Mouse (Mus musculus) lung, embryonic 16.5 days (tissue): Measurements from ENCODE around the gene Disp3. TPM values are rescaled to one million over a fixed set of nuclear protein-coding genes. Genes with fewer than 3 reads are reported as not detected.

Experiments
- ATAC-seq: fragments of 200-750 bp; cut with Nextera tagmentation; 2 replicates; pipeline ENCODE4 v1.8.0; 2017; ENCODE audit warnings: low read depth, mild to moderate bottlenecking, moderate library complexity
- H3K27ac ChIP-seq: fragments of 300-500 bp; sonication (generic); 2 replicates; pipeline ENCODE4 v1.5.1; 2014; ENCODE audit warnings: mild to moderate bottlenecking, control low read depth, low read length
- H3K27me3 ChIP-seq: fragments of 300-500 bp; sonication (generic); 2 replicates; pipeline ENCODE4 v1.6.1; 2014; ENCODE audit warnings: low read depth, low read length, mixed read lengths; ENCODE audit not compliant: control insufficient read depth, insufficient read depth
- H3K36me3 ChIP-seq: fragments of 300-500 bp; sonication (generic); 2 replicates; pipeline ENCODE4 v1.6.1; 2014; ENCODE audit warnings: low read length; ENCODE audit not compliant: control insufficient read depth, insufficient read depth
- H3K4me1 ChIP-seq: fragments of 300-500 bp; sonication (generic); replicated peaks from 2 replicates; pipeline ENCODE4 v1.6.1; 2014; ENCODE audit warnings: low read length, mixed read lengths; ENCODE audit not compliant: control insufficient read depth, insufficient read depth
- H3K4me2 ChIP-seq: fragments of 300-500 bp; sonication (generic); 2 replicates; pipeline ENCODE4 v1.6.1; 2014; ENCODE audit warnings: low read depth, low read length, control low read depth
- H3K4me3 ChIP-seq: fragments of 300-500 bp; sonication (generic); 2 replicates; pipeline ENCODE4 v1.5.1; 2014; ENCODE audit warnings: mild to moderate bottlenecking, low read length, control low read depth
- H3K9ac ChIP-seq: fragments of 300-500 bp; sonication (generic); 2 replicates; pipeline ENCODE4 v1.6.1; 2014; ENCODE audit warnings: low read length, control low read depth
- H3K9me3 ChIP-seq: fragments of 300-500 bp; sonication (generic); 2 replicates; pipeline ENCODE4 v1.6.1; 2016; ENCODE audit warnings: low read length; ENCODE audit not compliant: control insufficient read depth
- WGBS: fragments of 180-500 bp; shearing (Covaris S2); extraction: QIAGEN DNeasy Blood & Tissue Kit; methylation state at CpG from one replicate; pipeline ENCODE4 v1.1.7; 2014; 5-methylcytosine and 5-hydroxymethylcytosine counted together
- polyA plus RNA-seq: library from polyadenylated mRNA; unstranded; fragments of >200 nt; fragmentation: Nextera tagmentation; extraction: Ambion mirVana; gene quantifications from 2 replicates; pipeline ENCODE4 v1.2.1, GENCODE M21; 2015

The Disp3 gene
- 0.04 and 0.08 TPM in 2 replicates for polyA plus RNA-seq

GRCm38 (mm10) chr4:148287476-148288054 is at the start of gene Disp3:
TSS of gene Disp3 (minus strand) at chr4:148287965.
- H3K4me3 ChIP-seq: peak within 1 kb of the TSS; percentile 39
- H3K27ac ChIP-seq: no peak within 1 kb of the TSS
- ATAC-seq: 0 out of 2 replicates have a peak, but pooled peaks have one; percentile 14
- peak within 1 kb of the TSS; percentile 60 for H3K4me2 ChIP-seq
- H3K9me3 ChIP-seq: no peaks in the 10 kb centered on the region
- H3K4me1 ChIP-seq: peaks cover 3% of the 10 kb centered on the region; the same call in 1 of the 2 replicates
- under 1% methylated on average over 43 of the region's 54 CpGs for WGBS
- no peak within 1 kb of the TSS for H3K9ac ChIP-seq
- H3K27me3 ChIP-seq: peaks cover 30% of the 10 kb centered on the region
- H3K36me3 ChIP-seq: no peaks in the 10 kb centered on the region

- H3K4me3 ChIP-seq: no peak overlapping the region
- H3K27ac ChIP-seq: no peak overlapping the region
- H3K9ac ChIP-seq: no peak overlapping the region
- no peaks in the 10 kb centered on the region for H3K27me3 ChIP-seq
- no peak for ATAC-seq
- no peak overlapping the region for H3K4me2 ChIP-seq
- 68% methylated on average over 2 of the region's 2 CpGs for WGBS
- no peaks in the 10 kb centered on the region for H3K36me3 ChIP-seq
- no peaks in the 10 kb centered on the region for H3K4me1 ChIP-seq
- no peaks in the 10 kb centered on the region for H3K9me3 ChIP-seq
Measured at GRCm38 (mm10) chr4:148330269-148330668, 42.5 kb upstream of the Disp3 start.

- H3K36me3 ChIP-seq: no peaks in the 10 kb centered on the region
- no peak overlapping the region for H3K27ac ChIP-seq
- H3K27me3 ChIP-seq: no peaks in the 10 kb centered on the region
- H3K4me1 ChIP-seq: no peaks in the 10 kb centered on the region
- 42% methylated on average over 11 of the region's 11 CpGs for WGBS
- H3K4me3 ChIP-seq: no peak overlapping the region
- ATAC-seq: no peak
- no peaks in the 10 kb centered on the region for H3K9me3 ChIP-seq
- no peak overlapping the region for H3K4me2 ChIP-seq
- no peak overlapping the region for H3K9ac ChIP-seq
Measured at GRCm38 (mm10) chr4:148329431-148329830, 41.7 kb upstream of the Disp3 start.

- H3K9ac ChIP-seq: no peak overlapping the region
- no peak overlapping the region for H3K4me2 ChIP-seq
- H3K27me3 ChIP-seq: no peaks in the 10 kb centered on the region
- 62% methylated on average over 1 of the region's 1 CpGs for WGBS
- H3K4me3 ChIP-seq: no peak overlapping the region
- no peaks in the 10 kb centered on the region for H3K9me3 ChIP-seq
- no peaks in the 10 kb centered on the region for H3K36me3 ChIP-seq
- H3K27ac ChIP-seq: no peak overlapping the region
- ATAC-seq: no peak
- no peaks in the 10 kb centered on the region for H3K4me1 ChIP-seq
Measured at GRCm38 (mm10) chr4:148328237-148328636, 40.5 kb upstream of the Disp3 start.

- Histone ChIP-seq H3K9ac (no peak overlapping the region), H3K4me2 (no peak overlapping the region), H3K27ac (no peak overlapping the region), H3K4me1 (no peaks in the 10 kb centered on the region), H3K27me3 (no peaks in the 10 kb centered on the region), H3K36me3 (no peaks in the 10 kb centered on the region), H3K4me3 (no peak overlapping the region), H3K9me3 (no peaks in the 10 kb centered on the region)
- peak; percentile 76 for ATAC-seq
- 14% methylated on average over 19 of the region's 19 CpGs for WGBS
Measured at GRCm38 (mm10) chr4:148327266-148327997, 39.7 kb upstream of the Disp3 start.

- H3K27me3 ChIP-seq: no peaks in the 10 kb centered on the region
- H3K9ac ChIP-seq: no peak overlapping the region
- H3K4me3 ChIP-seq: no peak overlapping the region
- H3K36me3 ChIP-seq: no peaks in the 10 kb centered on the region
- no peaks in the 10 kb centered on the region for H3K9me3 ChIP-seq
- 58% methylated on average over 8 of the region's 8 CpGs for WGBS
- no peaks in the 10 kb centered on the region for H3K4me1 ChIP-seq
- ATAC-seq: no peak
- H3K27ac ChIP-seq: no peak overlapping the region
- H3K4me2 ChIP-seq: no peak overlapping the region
Measured at GRCm38 (mm10) chr4:148326791-148327190, 39.0 kb upstream of the Disp3 start.

GRCm38 (mm10) chr4:148325951-148326350 is 38.2 kb upstream of the Disp3 start:
- H3K9ac ChIP-seq: no peak overlapping the region
- H3K27me3 ChIP-seq: no peaks in the 10 kb centered on the region
- WGBS: 82% methylated on average over 3 of the region's 3 CpGs

GRCm38 (mm10) chr4:148325057-148325456 is 37.3 kb upstream of the Disp3 start:
- no peak overlapping the region for H3K27ac ChIP-seq
- ATAC-seq: no peak
- H3K4me1 ChIP-seq: no peaks in the 10 kb centered on the region
- no peak overlapping the region for H3K4me3 ChIP-seq
- no peaks in the 10 kb centered on the region for H3K27me3 ChIP-seq
- 11% methylated on average over 2 of the region's 2 CpGs for WGBS
- H3K9me3 ChIP-seq: no peaks in the 10 kb centered on the region
- no peaks in the 10 kb centered on the region for H3K36me3 ChIP-seq
- H3K9ac ChIP-seq: no peak overlapping the region
- no peak overlapping the region for H3K4me2 ChIP-seq

More at GRCm38 (mm10) chr4:148325951-148326350, 38.2 kb upstream of the Disp3 start:
- no peaks in the 10 kb centered on the region for H3K9me3 ChIP-seq
- H3K36me3 ChIP-seq: no peaks in the 10 kb centered on the region
- H3K4me2 ChIP-seq: no peak overlapping the region
- H3K4me1 ChIP-seq: no peaks in the 10 kb centered on the region
- no peak for ATAC-seq
- no peak overlapping the region for H3K4me3 ChIP-seq
- no peak overlapping the region for H3K27ac ChIP-seq

- WGBS: 36% methylated on average over 10 of the region's 10 CpGs
- Histone ChIP-seq H3K4me1 (no peaks in the 10 kb centered on the region), H3K36me3 (no peaks in the 10 kb centered on the region), H3K9me3 (no peaks in the 10 kb centered on the region), H3K27me3 (no peaks in the 10 kb centered on the region), H3K9ac (no peak overlapping the region), H3K4me3 (no peak overlapping the region), H3K4me2 (no peak overlapping the region), H3K27ac (no peak overlapping the region)
- ATAC-seq: no peak
Measured at GRCm38 (mm10) chr4:148322152-148322551, 34.4 kb upstream of the Disp3 start.
